Mouse (Mus musculus): ENCODE data around the gene Zfp410. TPM values are rescaled to one million over a fixed set of nuclear protein-coding genes. Genes with fewer than 3 reads are reported as not detected.

Gene Zfp410
- polyA plus RNA-seq (2015; fragmentation: Nextera tagmentation; extraction: Ambion mirVana) = 32.3 and 32.4 TPM in 2 replicates

GRCm38 (mm10) chr12:84316721-84317621 is at the start of gene Zfp410:
Gene Zfp410 (plus strand): TSS chr12:84316852.
- TF ChIP-seq CTCF (IDR thresholded peaks at IDR 0.05; ENCODE audit: low read depth) = no peak; the same call in 1 of the 2 replicates
- TF ChIP-seq EP300 (optimal IDR thresholded peaks at IDR 0.05) = no peak
- H3K27me3 ChIP-seq (ENCODE audit: control insufficient read depth, insufficient read depth, low read length) = no peaks in the 10 kb centered on the region
- no peaks in the 10 kb centered on the region for H3K36me3 ChIP-seq (ENCODE audit: control insufficient read depth, insufficient read depth, low read length)
- ATAC-seq (ENCODE audit: low FRiP score, low TSS enrichment) = peak; percentile 95
- no peaks in the 10 kb centered on the region for H3K9me3 ChIP-seq (ENCODE audit: control insufficient read depth, low read length)
- under 1% methylated on average over 69 of the region's 77 CpGs for WGBS
- H3K4me2 ChIP-seq (replicated peaks; ENCODE audit: low read depth) = peak within 1 kb of the TSS; percentile 87
- peak; percentile 89 for DNase-seq (ENCODE audit: low spot score)
- H3K27ac ChIP-seq (replicated peaks) = peak within 1 kb of the TSS; percentile 94
- H3K9ac ChIP-seq (ENCODE audit: low read length) = peak within 1 kb of the TSS; percentile 99
- peak within 1 kb of the TSS; percentile 97 for H3K4me3 ChIP-seq (ENCODE audit: low read depth, low read length)
- H3K4me1 ChIP-seq (replicated peaks; ENCODE audit: control insufficient read depth, insufficient read depth) = no peaks in the 10 kb centered on the region

GRCm38 (mm10) chr12:84267264-84267663 is 49.4 kb upstream of the Zfp410 start:
- Histone ChIP-seq H3K27me3 (ENCODE audit: control insufficient read depth, insufficient read depth, low read length) (no peaks in the 10 kb centered on the region), H3K9me3 (ENCODE audit: control insufficient read depth, low read length) (no peaks in the 10 kb centered on the region), H3K9ac (ENCODE audit: low read length) (no peak overlapping the region), H3K4me3 (ENCODE audit: low read depth, low read length) (no peak overlapping the region), H3K4me1 (replicated peaks; ENCODE audit: control insufficient read depth, insufficient read depth) (no peaks in the 10 kb centered on the region), H3K4me2 (replicated peaks; ENCODE audit: low read depth) (no peak overlapping the region), H3K27ac (replicated peaks) (no peak overlapping the region), H3K36me3 (ENCODE audit: control insufficient read depth, insufficient read depth, low read length) (no peaks in the 10 kb centered on the region)
- no peak for ATAC-seq (ENCODE audit: low FRiP score, low TSS enrichment)
- WGBS = 49% methylated on average over 2 of the region's 2 CpGs
- TF ChIP-seq CTCF (IDR thresholded peaks at IDR 0.05; ENCODE audit: low read depth) = no peak
- TF ChIP-seq EP300 (optimal IDR thresholded peaks at IDR 0.05) = no peak
- DNase-seq (ENCODE audit: low spot score) = no peak

GRCm38 (mm10) chr12:84273366-84273765 is 43.3 kb upstream of the Zfp410 start:
- no peak for ATAC-seq (ENCODE audit: low FRiP score, low TSS enrichment)
- Histone ChIP-seq H3K9me3 (ENCODE audit: control insufficient read depth, low read length) (no peaks in the 10 kb centered on the region), H3K27me3 (ENCODE audit: control insufficient read depth, insufficient read depth, low read length) (no peaks in the 10 kb centered on the region), H3K9ac (ENCODE audit: low read length) (no peak overlapping the region), H3K4me1 (replicated peaks; ENCODE audit: control insufficient read depth, insufficient read depth) (no peaks in the 10 kb centered on the region), H3K4me2 (replicated peaks; ENCODE audit: low read depth) (no peak overlapping the region), H3K36me3 (ENCODE audit: control insufficient read depth, insufficient read depth, low read length) (no peaks in the 10 kb centered on the region), H3K27ac (replicated peaks) (no peak overlapping the region), H3K4me3 (ENCODE audit: low read depth, low read length) (no peak overlapping the region)
- TF ChIP-seq CTCF (IDR thresholded peaks at IDR 0.05; ENCODE audit: low read depth) (no peak), EP300 (optimal IDR thresholded peaks at IDR 0.05) (no peak)
- DNase-seq (ENCODE audit: low spot score) = no peak
- 68% methylated on average over 5 of the region's 5 CpGs for WGBS

GRCm38 (mm10) chr12:84275288-84275687 is 41.4 kb upstream of the Zfp410 start:
- Histone ChIP-seq H3K9ac (ENCODE audit: low read length) (no peak overlapping the region), H3K27ac (replicated peaks) (no peak overlapping the region), H3K9me3 (ENCODE audit: control insufficient read depth, low read length) (no peaks in the 10 kb centered on the region), H3K4me2 (replicated peaks; ENCODE audit: low read depth) (no peak overlapping the region), H3K4me3 (ENCODE audit: low read depth, low read length) (no peak overlapping the region), H3K36me3 (ENCODE audit: control insufficient read depth, insufficient read depth, low read length) (no peaks in the 10 kb centered on the region), H3K4me1 (replicated peaks; ENCODE audit: control insufficient read depth, insufficient read depth) (no peaks in the 10 kb centered on the region), H3K27me3 (ENCODE audit: control insufficient read depth, insufficient read depth, low read length) (no peaks in the 10 kb centered on the region)
- no peak for DNase-seq (ENCODE audit: low spot score)
- ATAC-seq (ENCODE audit: low FRiP score, low TSS enrichment) = no peak
- TF ChIP-seq EP300 (optimal IDR thresholded peaks at IDR 0.05) (no peak), CTCF (IDR thresholded peaks at IDR 0.05; ENCODE audit: low read depth) (no peak)
- 71% methylated on average over 9 of the region's 9 CpGs for WGBS

- Histone ChIP-seq H3K27me3 (ENCODE audit: control insufficient read depth, insufficient read depth, low read length) (no peaks in the 10 kb centered on the region), H3K9ac (ENCODE audit: low read length) (no peak overlapping the region), H3K4me2 (replicated peaks; ENCODE audit: low read depth) (no peak overlapping the region), H3K4me3 (ENCODE audit: low read depth, low read length) (no peak overlapping the region), H3K4me1 (replicated peaks; ENCODE audit: control insufficient read depth, insufficient read depth) (no peaks in the 10 kb centered on the region), H3K9me3 (ENCODE audit: control insufficient read depth, low read length) (no peaks in the 10 kb centered on the region), H3K36me3 (ENCODE audit: control insufficient read depth, insufficient read depth, low read length) (no peaks in the 10 kb centered on the region), H3K27ac (replicated peaks) (no peak overlapping the region)
- 66% methylated on average over 2 of the region's 2 CpGs for WGBS
- no peak for TF ChIP-seq CTCF (IDR thresholded peaks at IDR 0.05; ENCODE audit: low read depth)
- peak; percentile 77 for ATAC-seq (ENCODE audit: low FRiP score, low TSS enrichment)
- no peak for DNase-seq (ENCODE audit: low spot score)
These were observed 40.4 kb upstream of the Zfp410 start for GRCm38 (mm10) chr12:84276288-84276687.

GRCm38 (mm10) chr12:84276799-84277198 is 39.9 kb upstream of the Zfp410 start:
- ATAC-seq (ENCODE audit: low FRiP score, low TSS enrichment) = no peak
- Histone ChIP-seq H3K4me2 (replicated peaks; ENCODE audit: low read depth) (no peak overlapping the region), H3K36me3 (ENCODE audit: control insufficient read depth, insufficient read depth, low read length) (no peaks in the 10 kb centered on the region), H3K9ac (ENCODE audit: low read length) (no peak overlapping the region), H3K27ac (replicated peaks) (no peak overlapping the region), H3K27me3 (ENCODE audit: control insufficient read depth, insufficient read depth, low read length) (no peaks in the 10 kb centered on the region), H3K9me3 (ENCODE audit: control insufficient read depth, low read length) (no peaks in the 10 kb centered on the region), H3K4me1 (replicated peaks; ENCODE audit: control insufficient read depth, insufficient read depth) (no peaks in the 10 kb centered on the region), H3K4me3 (ENCODE audit: low read depth, low read length) (no peak overlapping the region)
- WGBS = 81% methylated on average over 4 of the region's 4 CpGs
- DNase-seq (ENCODE audit: low spot score) = no peak
- TF ChIP-seq EP300 (optimal IDR thresholded peaks at IDR 0.05) = no peak
- peak; percentile 40; the same call in 1 of the 2 replicates for TF ChIP-seq CTCF (IDR thresholded peaks at IDR 0.05; ENCODE audit: low read depth)
